Mouse (Mus musculus) C3H10T1/2 (cell line): ENCODE measurements around the gene Defb15. TPM values are rescaled to one million over a fixed set of nuclear protein-coding genes. Genes with fewer than 3 reads are reported as not detected.

ENCODE experiments used
- polyA plus RNA-seq, 2 experiments: library from polyadenylated mRNA; unstranded; fragments of >200 nt; fragmentation: generic; extraction: Trizol; gene quantifications; one replicate each; pipeline ENCODE4 v1.2.1; 2012; ENCODE audit warnings: missing spikeins in 2 of 2

The Defb15 gene
- not detected for polyA plus RNA-seq

GRCm38 (mm10) chr8:21932610-21933009 lies at the start of gene Defb15:
Defb15 (minus strand) TSS chr8:21932710.

GRCm38 (mm10) chr8:21969475-21969874 lies 37.0 kb upstream of the Defb15 start, which contains the start of gene Ccdc70:
Ccdc70 (plus strand) TSS chr8:21969775.

GRCm38 (mm10) chr8:21958414-21958813 lies 25.9 kb upstream of the Defb15 start, which contains the start of gene Fam90a1a:
Fam90a1a (plus strand) TSS chr8:21958714.

GRCm38 (mm10) chr8:21946462-21946861 lies 14.0 kb upstream of the Defb15 start, which contains the start of gene Defb13:
Defb13 (plus strand) TSS chr8:21946762.

GRCm38 (mm10) chr8:21938052-21938451 lies 5.5 kb upstream of the Defb15 start, which contains the start of gene Defb35:
Defb35 (plus strand) TSS chr8:21938352.

GRCm38 (mm10) chr8:21906290-21906689 lies 26.2 kb downstream of the Defb15 start, which contains the start of gene Defb11:
Defb11 (minus strand) TSS chr8:21906412.

GRCm38 (mm10) chr8:21885321-21885720 lies 47.2 kb downstream of the Defb15 start, which contains the start of gene Defb9:
Defb9 (minus strand) TSS chr8:21885421.

Other genes with a start within 250 kb of the Defb15 start
- not detected for gene AY761184, start 229.1 kb downstream of the Defb15 start, polyA plus RNA-seq
- gene Defa24, start 198.2 kb downstream of the Defb15 start, polyA plus RNA-seq = not detected
- not detected for gene Defb50, start 109.2 kb downstream of the Defb15 start, polyA plus RNA-seq
- not detected for gene Defb2, start 92.8 kb downstream of the Defb15 start, polyA plus RNA-seq
- gene Defb10, start 73.8 kb downstream of the Defb15 start, polyA plus RNA-seq = not detected
- gene Defb9, start 47.3 kb downstream of the Defb15 start, polyA plus RNA-seq = not detected
- gene Defb11, start 26.3 kb downstream of the Defb15 start, polyA plus RNA-seq = not detected
- not detected for gene Defb35, start 5.6 kb upstream of the Defb15 start, polyA plus RNA-seq
- not detected for gene Defb13, start 14.1 kb upstream of the Defb15 start, polyA plus RNA-seq
- gene Fam90a1a, start 26.0 kb upstream of the Defb15 start, polyA plus RNA-seq = not detected
- gene Ccdc70, start 37.1 kb upstream of the Defb15 start, polyA plus RNA-seq = not detected
- gene Atp7b, start 127.6 kb upstream of the Defb15 start, polyA plus RNA-seq = under 1 TPM in 1 of 2 experiments, not detected in 1; 0.05 TPM
- gene Alg11, start 128.0 kb upstream of the Defb15 start, polyA plus RNA-seq = 1 to 10 TPM in 1 of 2 experiments, under 1 TPM in 1; 0.19 to 3.1 TPM
- not detected for gene Nek5, start 192.3 kb upstream of the Defb15 start, polyA plus RNA-seq
- 1 to 10 TPM in 1 of 2 experiments, under 1 TPM in 1; 0.80 to 3.7 TPM for gene Nek3, start 233.7 kb upstream of the Defb15 start, polyA plus RNA-seq